Mouse (Mus musculus) thymus, adult 2 months (tissue): ENCODE measurements around the gene Fam71b. TPM values are rescaled to one million over a fixed set of nuclear protein-coding genes. Genes with fewer than 3 reads are reported as not detected.
A peak's percentile ranks its signal among the peaks of the same experiment; 100 is the strongest.

ENCODE experiments used
- DNase-seq: peaks from one replicate; pipeline ENCODE4 v3.0.0; 2021
- H3K27ac ChIP-seq: fragments of 200-500 bp; 2 replicates; pipeline ENCODE4 v1.5.1; 2012; ENCODE audit warnings: low read length, control low read depth; ENCODE audit not compliant: control insufficient read depth, insufficient read depth
- H3K27me3 ChIP-seq: fragments of 200-500 bp; 2 replicates; pipeline ENCODE4 v1.6.1; 2012; ENCODE audit warnings: mild to moderate bottlenecking, low read length, moderate library complexity, mixed read lengths; ENCODE audit not compliant: control insufficient read depth, insufficient read depth
- H3K36me3 ChIP-seq: fragments of 200-500 bp; 2 replicates; pipeline ENCODE4 v1.6.1; 2012; ENCODE audit warnings: mild to moderate bottlenecking, low read length, moderate library complexity; ENCODE audit not compliant: control insufficient read depth, insufficient read depth
- H3K4me1 ChIP-seq: fragments of 200-500 bp; replicated peaks from 2 replicates; pipeline ENCODE4 v1.6.1; 2012; ENCODE audit warnings: low read length; ENCODE audit not compliant: control insufficient read depth, insufficient read depth
- H3K4me3 ChIP-seq: fragments of 200-500 bp; 2 replicates; pipeline ENCODE4 v1.5.1; 2012; ENCODE audit warnings: mild to moderate bottlenecking, low read length, control low read depth, moderate library complexity; ENCODE audit not compliant: control insufficient read depth, insufficient read depth
- CTCF ChIP-seq: fragments of 200-500 bp; IDR thresholded peaks from 2 replicates; pipeline ENCODE4 v1.5.1; 2012; ENCODE audit warnings: mild to moderate bottlenecking, control low read depth, low read length, moderate library complexity, borderline replicate concordance; ENCODE audit not compliant: control insufficient read depth, poor library complexity, insufficient read depth; ENCODE audit errors: extremely low read depth
- POLR2A ChIP-seq: fragments of 200-500 bp; IDR thresholded peaks from 2 replicates; pipeline ENCODE4 v1.6.1; 2012; ENCODE audit warnings: mild to moderate bottlenecking, low read length, control low read depth, moderate library complexity; ENCODE audit not compliant: control insufficient read depth, poor library complexity, insufficient read depth; ENCODE audit errors: extremely low read depth
- WGBS: fragments of 180-500 bp; shearing (Covaris S2); methylation state at CpG from one replicate; pipeline ENCODE4 v1.1.7; 2018; 5-methylcytosine and 5-hydroxymethylcytosine counted together
- polyA plus RNA-seq: library from polyadenylated mRNA; depleted of rRNA; stranded (reverse); fragments of >200 nt; gene quantifications from 2 replicates; pipeline ENCODE4 v1.2.3, GENCODE M21; 2012

Fam71b gene
- polyA plus RNA-seq, 1 experiment: 2.6 TPM

DNA sequence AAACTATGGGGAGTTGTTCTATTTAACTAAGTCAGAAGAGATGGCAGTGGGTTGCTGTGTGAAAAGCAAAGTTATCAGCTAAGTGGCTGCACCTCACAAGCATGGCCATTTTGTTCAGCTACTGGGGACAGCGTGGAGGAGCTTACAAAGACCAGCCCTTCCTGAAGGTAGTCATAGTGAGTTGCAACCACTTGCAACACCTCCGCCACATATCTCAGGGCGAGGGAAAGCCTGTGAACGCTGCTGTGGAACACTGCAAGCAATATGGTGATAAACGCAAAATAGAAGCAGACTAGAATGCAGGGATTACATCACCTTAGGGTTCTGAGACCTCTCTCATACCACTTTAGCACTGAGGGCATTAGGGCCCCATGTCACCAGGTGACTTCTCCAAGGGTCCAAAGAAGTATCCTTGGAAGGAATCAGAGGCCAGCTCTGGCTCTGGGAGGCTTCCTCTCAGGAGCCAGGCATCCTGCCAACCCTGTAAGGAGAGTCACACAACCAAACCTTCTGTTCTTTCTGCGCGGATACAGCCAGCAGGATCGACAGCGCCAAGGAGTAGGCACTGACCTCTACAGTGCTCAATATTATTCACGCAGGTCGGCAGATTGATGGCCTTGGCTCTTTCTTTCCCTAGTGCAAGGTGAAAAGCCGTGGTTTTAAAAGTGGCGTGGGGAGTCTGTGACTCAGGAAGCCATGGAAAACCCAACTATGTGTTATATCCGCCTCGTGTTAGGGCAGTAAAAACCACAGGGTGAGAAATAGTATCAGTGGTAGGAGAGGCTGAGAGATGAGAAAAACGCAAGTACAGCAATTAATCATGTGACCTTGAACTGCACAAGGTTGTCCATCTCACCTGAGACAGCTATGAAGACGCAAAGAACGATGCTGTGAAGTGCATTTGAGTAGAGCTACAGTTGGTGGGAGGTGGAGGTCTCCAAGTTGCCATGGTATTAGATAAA lies 34.0 kb upstream of the Fam71b start:
- WGBS: 48% methylated on average over 18 of the region's 18 CpGs
- Histone ChIP-seq H3K27me3 (no peaks in the 10 kb centered on the region), H3K36me3 (peaks cover 99% of the 10 kb centered on the region), H3K27ac (peak overlapping the region; percentile 26), H3K4me1 (peaks cover 16% of the 10 kb centered on the region), H3K4me3 (no peak overlapping the region)
- TF ChIP-seq POLR2A (no peak), CTCF (no peak)
- no peak for DNase-seq

- WGBS: 97% methylated on average over 9 of the region's 9 CpGs
- Histone ChIP-seq H3K4me3 (no peak overlapping the region), H3K27me3 (no peaks in the 10 kb centered on the region), H3K27ac (no peak overlapping the region), H3K4me1 (peaks cover 15% of the 10 kb centered on the region), H3K36me3 (peaks cover 99% of the 10 kb centered on the region)
- no peak for DNase-seq
- no peak for TF ChIP-seq POLR2A
- TF ChIP-seq CTCF: no peak
Measured at GRCm38 (mm10) chr11:46363864-46364263, 32.5 kb upstream of the Fam71b start.

DNA sequence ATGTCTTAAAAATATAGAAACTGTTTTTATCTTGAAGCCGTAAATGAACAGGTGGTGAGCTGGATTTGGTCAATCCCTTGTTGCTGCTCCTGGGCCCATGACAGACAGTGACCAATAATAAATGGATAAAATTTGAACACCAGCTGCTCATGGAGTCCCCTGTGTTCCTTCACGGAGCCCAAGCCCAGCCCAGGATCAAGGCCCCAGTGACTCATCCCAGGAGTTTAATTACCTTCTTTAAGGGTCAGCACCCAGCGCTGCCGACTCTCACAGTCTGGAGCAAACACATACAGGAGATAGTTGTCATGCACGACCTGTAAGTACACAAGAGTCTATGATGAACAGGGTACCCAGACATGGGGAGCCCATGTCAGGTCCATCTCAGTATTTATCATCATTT lies 30.6 kb upstream of the Fam71b start:
- Histone ChIP-seq H3K36me3 (peaks cover 83% of the 10 kb centered on the region), H3K4me1 (peaks cover 11% of the 10 kb centered on the region), H3K27ac (no peak overlapping the region), H3K4me3 (no peak overlapping the region), H3K27me3 (no peaks in the 10 kb centered on the region)
- TF ChIP-seq CTCF (no peak), POLR2A (no peak)
- 97% methylated on average over 5 of the region's 5 CpGs for WGBS
- no peak for DNase-seq

DNA sequence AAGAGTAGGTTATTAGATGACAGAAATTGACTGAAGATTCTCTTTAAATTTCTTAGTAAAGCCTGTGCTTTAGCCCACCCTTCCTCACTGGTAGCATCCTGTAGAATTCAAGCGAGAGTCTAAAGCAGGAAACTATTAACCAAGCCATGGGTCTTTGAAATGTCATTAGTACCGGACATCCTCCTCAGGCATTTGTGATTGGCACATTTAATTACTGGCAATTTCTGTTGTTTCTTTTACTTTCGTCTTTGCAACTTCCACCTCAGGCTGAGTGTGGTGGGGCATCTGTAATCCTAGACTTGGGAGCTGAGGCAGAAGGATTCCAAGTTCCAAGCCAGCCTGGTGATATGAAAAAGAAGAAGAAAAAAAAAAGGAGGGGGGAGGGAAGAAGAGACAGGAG lies 30.0 kb upstream of the Fam71b start:
- H3K27me3 ChIP-seq: no peaks in the 10 kb centered on the region
- whole genome bisulfite sequencing: 89% methylated on average over 3 of the region's 3 CpGs
- DNase-seq: no peak
- H3K4me1 ChIP-seq: peaks cover 16% of the 10 kb centered on the region
- H3K4me3 ChIP-seq: no peak overlapping the region
- no peak for TF ChIP-seq CTCF
- TF ChIP-seq POLR2A: no peak
- H3K27ac ChIP-seq: no peak overlapping the region
- peaks cover 77% of the 10 kb centered on the region for H3K36me3 ChIP-seq

GRCm38 (mm10) chr11:46370457-46370856 lies 25.9 kb upstream of the Fam71b start:
- Histone ChIP-seq H3K4me3 (no peak overlapping the region), H3K4me1 (peaks cover 27% of the 10 kb centered on the region), H3K36me3 (peaks cover 52% of the 10 kb centered on the region), H3K27me3 (no peaks in the 10 kb centered on the region), H3K27ac (no peak overlapping the region)
- no peak for DNase-seq
- TF ChIP-seq POLR2A: no peak
- no peak for TF ChIP-seq CTCF
- 90% methylated on average over 4 of the region's 4 CpGs for WGBS

GRCm38 (mm10) chr11:46371250-46371649 lies 25.1 kb upstream of the Fam71b start:
- no peak overlapping the region for H3K27ac ChIP-seq
- DNase-seq: no peak
- H3K27me3 ChIP-seq: no peaks in the 10 kb centered on the region
- 94% methylated on average over 8 of the region's 8 CpGs for WGBS
- peaks cover 44% of the 10 kb centered on the region for H3K36me3 ChIP-seq
- no peak overlapping the region for H3K4me3 ChIP-seq
- TF ChIP-seq POLR2A (no peak), CTCF (no peak)
- H3K4me1 ChIP-seq: peaks cover 27% of the 10 kb centered on the region
